Mouse (Mus musculus): ENCODE results near the gene Mib2. TPM values are rescaled to one million over a fixed set of nuclear protein-coding genes. Genes with fewer than 3 reads are reported as not detected.
"Not testable (repeated sequence)": the region's sequence is repeated elsewhere in the genome, so short reads cannot be mapped to it uniquely, and the experiment has no call there.

Gene Mib2
- polyA plus RNA-seq, 1 experiment from 2014 or later: 7.2 TPM

DNA sequence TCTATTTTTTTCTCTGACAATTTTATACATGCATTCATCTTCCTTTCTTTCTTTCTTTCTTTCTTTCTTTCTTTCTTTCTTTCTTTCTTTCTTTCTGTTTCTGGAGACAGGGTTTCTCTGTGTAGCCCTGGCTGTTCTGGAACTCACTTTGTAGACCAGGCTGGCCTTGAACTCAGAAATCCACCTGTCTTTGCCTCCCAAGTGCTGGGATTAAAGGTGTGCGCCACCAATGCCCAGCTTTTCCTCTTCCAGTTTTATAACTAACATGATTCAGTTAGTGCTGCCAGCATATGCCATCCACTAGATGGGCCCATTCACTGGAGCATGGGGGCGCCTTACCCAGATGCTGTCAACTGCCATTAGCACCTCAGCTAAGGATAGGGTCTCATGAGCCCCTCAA, 23.7 kb downstream of the Mib2 start, which contains the start of gene Gm10563:
Gm10563 (minus strand) TSS at position 101 of the 400 bp plus-strand sequence.
- not testable (repeated sequence) for H3K4me2 ChIP-seq; H3K27me3 ChIP-seq (replicated peaks); H3K4me3 ChIP-seq; H3K4me1 ChIP-seq; H3K27ac ChIP-seq; H3K9me3 ChIP-seq (replicated peaks); ATAC-seq; H3K9ac ChIP-seq
- H3K36me3 ChIP-seq: peaks cover 97% of the 10 kb centered on the region
- 86% methylated on average over 2 of the region's 2 CpGs for WGBS (ENCODE audit: insufficient replicate concordance)

DNA sequence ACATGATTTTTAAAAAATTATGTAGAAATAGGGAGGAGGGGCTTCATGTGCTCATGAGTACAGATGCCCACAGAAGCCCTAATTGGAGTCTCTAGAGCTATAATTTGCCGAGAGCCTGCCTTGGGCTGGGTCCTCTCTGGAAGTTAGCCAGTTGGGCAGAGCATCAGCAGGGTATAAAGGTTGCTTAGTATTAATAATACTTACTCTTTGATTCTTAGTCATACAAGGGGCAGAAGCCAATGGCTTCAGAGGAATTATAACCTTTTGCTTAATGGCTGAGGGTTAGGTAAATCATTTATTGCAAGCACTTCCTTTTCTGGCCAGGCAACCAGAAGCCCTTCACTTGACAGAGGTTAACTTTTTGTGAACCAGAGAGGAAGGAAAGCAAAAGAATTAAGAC, 25.5 kb downstream of the Mib2 start:
- H3K9me3 ChIP-seq (replicated peaks): no peaks in the 10 kb centered on the region
- H3K36me3 ChIP-seq: peaks cover 95% of the 10 kb centered on the region
- no peak for ATAC-seq

DNA sequence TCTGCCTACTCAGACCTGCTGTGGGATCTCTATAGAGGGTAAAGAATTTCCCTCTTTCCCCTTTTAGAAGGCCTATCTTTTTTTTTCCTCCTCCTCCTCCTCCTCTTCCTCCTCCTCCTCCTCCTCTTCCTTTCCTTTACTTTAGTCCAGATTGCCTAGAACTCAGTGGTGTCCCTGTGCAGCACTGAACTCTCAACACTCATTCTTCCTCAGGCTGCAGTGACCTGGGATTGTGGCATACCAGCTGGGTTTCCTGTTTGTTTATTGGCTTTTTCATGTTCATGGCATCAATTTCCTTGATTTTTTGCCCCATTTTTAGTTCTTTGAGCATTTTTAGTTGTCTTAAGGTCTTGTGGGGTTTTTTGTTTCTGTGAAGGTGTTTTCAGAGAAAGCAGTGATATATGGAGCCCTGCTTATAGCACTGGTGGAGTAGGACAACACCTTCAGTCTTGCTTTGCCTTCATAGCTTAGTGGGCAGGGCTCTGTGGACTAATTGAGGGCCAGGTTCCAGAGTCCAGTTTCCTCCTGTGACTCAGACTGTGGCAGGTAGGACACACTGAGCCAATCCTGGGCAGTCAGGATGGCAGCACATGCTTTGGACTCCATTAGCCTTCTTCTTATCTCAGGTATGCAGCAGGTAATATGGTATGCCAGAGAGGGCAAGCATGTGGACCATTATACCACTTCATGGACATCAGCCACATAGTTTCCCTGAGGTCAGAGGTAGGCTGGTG, 33.1 kb downstream of the Mib2 start:
- Histone ChIP-seq H3K9me3 (replicated peaks) (no peaks in the 10 kb centered on the region), H3K4me3 (no peak overlapping the region), H3K4me2 (no peak overlapping the region), H3K27me3 (replicated peaks) (no peaks in the 10 kb centered on the region), H3K36me3 (peaks cover 95% of the 10 kb centered on the region), H3K27ac (no peak overlapping the region), H3K9ac (no peak overlapping the region), H3K4me1 (no peaks in the 10 kb centered on the region)
- ATAC-seq: no peak

More for the DNA sequence above, 25.5 kb downstream of the Mib2 start:
- no peaks in the 10 kb centered on the region for H3K27me3 ChIP-seq (replicated peaks)
- no peaks in the 10 kb centered on the region for H3K4me1 ChIP-seq
- no peak overlapping the region for H3K27ac ChIP-seq
- no peak overlapping the region for H3K9ac ChIP-seq
- H3K4me3 ChIP-seq: no peak overlapping the region
- no peak overlapping the region for H3K4me2 ChIP-seq
- 80% methylated on average over 1 of the region's 1 CpGs for WGBS (ENCODE audit: insufficient replicate concordance)

DNA sequence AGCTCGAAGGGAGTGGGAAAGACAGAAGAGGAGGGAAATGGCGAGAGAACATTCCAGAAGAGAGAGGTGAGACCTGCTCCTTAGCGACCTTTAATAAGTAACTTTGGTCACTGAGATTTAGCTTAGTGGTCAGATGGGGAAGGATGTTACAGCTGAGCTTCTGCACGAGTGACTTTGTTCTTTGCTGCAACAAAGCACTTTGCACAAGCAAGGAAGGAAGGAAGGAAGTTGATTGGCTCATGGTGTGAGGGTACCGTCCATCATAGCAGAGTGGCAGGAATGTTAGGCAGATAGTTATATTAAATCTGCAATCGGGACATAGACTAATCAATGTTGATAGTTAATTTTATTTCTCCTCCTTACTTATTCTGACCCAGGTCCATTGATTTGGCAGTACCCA, 38.7 kb downstream of the Mib2 start:
- H3K36me3 ChIP-seq: peaks cover 84% of the 10 kb centered on the region
- H3K27me3 ChIP-seq (replicated peaks): no peaks in the 10 kb centered on the region
- H3K4me2 ChIP-seq: no peak overlapping the region
- H3K9me3 ChIP-seq (replicated peaks): no peaks in the 10 kb centered on the region
- ATAC-seq: no peak
- 68% methylated on average over 6 of the region's 6 CpGs for WGBS (ENCODE audit: insufficient replicate concordance)
- no peak overlapping the region for H3K27ac ChIP-seq
- no peak overlapping the region for H3K9ac ChIP-seq
- H3K4me3 ChIP-seq: no peak overlapping the region
- H3K4me1 ChIP-seq: peaks cover 4% of the 10 kb centered on the region; the same call in 1 of the 2 replicates

DNA sequence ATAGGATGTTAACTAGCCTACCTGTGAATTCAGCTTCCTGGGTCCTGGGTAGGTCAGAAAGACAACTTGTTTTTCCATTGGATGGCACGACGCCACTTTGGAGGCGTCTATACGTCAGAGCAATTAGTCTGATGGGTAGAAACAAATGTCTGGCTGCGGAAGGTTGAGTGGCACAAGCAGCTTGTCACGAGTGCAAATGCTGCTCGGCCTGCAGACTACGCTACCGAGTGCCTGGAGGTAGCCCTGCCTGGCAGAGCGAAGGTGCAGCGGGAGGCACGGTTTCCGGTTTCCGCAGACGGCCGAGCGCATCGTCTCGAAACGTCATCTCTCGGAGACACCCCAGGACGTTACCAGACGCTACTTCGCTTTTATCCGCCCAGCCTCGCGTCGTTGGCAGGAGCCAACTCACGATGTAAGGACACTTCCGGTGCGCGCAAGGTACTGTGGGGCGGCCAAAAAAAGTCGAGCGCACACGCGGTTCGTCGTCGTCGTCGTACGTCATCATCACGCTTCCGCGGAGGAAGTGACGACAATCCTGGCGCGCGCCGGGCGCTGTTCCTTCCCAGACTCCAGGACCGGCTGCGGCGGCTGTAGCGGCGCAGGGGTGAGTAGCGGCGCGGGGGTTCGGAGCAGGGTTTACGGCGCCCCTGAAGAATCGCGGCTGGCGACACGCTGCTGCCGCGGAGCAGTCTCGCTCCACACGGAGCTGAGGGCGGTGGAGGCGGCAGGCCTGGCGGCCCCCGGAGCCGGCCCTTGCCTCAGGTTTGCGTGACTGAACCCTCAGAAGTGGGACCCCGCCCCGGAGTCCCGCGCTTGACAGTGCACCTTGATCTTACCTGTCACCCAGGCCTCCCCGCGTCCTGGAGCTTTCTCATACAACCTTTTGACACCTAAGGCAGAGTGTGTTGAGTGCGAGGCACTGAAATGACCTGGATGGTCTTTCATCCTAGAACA, 44.4 kb downstream of the Mib2 start, which contains the start of gene Cdk11b:
Cdk11b (plus strand) TSS at position 517 of the 954 bp plus-strand sequence.
- H3K27me3 ChIP-seq (replicated peaks): no peaks in the 10 kb centered on the region
- H3K4me2 ChIP-seq: peak within 1 kb of the TSS; percentile 68
- H3K4me3 ChIP-seq: peak within 1 kb of the TSS; percentile 85
- peaks cover 14% of the 10 kb centered on the region for H3K4me1 ChIP-seq
- no peaks in the 10 kb centered on the region for H3K9me3 ChIP-seq (replicated peaks)
- peaks cover 58% of the 10 kb centered on the region for H3K36me3 ChIP-seq
- ATAC-seq: peak; percentile 100
- WGBS (ENCODE audit: insufficient replicate concordance): under 1% methylated on average over 84 of the region's 84 CpGs
- H3K9ac ChIP-seq: peak within 1 kb of the TSS; percentile 87
- H3K27ac ChIP-seq: peak within 1 kb of the TSS; percentile 95

DNA sequence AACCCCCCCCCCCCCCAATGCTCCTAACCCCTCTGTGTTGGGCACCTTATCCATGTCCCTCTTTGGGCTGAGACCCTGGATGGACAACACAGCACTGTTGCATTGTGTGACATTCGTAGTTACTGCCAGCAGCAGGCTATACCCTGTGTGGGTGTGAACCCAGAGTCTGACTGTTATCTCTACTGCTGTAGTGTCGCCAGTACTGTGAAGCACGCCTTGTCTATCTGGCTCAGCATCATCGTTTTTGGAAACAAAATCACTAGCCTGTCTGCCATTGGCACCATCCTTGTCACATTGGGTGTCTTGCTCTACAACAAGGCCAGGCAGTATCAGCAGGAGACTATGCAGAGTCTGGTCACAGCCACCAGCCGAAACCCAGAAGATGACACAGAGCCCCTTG, 50.7 kb downstream of the Mib2 start:
- peaks cover 85% of the 10 kb centered on the region for H3K36me3 ChIP-seq
- no peaks in the 10 kb centered on the region for H3K27me3 ChIP-seq (replicated peaks)
- peaks cover 11% of the 10 kb centered on the region for H3K4me1 ChIP-seq
- no peaks in the 10 kb centered on the region for H3K9me3 ChIP-seq (replicated peaks)
- H3K27ac ChIP-seq: no peak overlapping the region
- H3K4me3 ChIP-seq: no peak overlapping the region
- no peak overlapping the region for H3K4me2 ChIP-seq
- H3K9ac ChIP-seq: no peak overlapping the region
- 64% methylated on average over 5 of the region's 5 CpGs for WGBS (ENCODE audit: insufficient replicate concordance)
- ATAC-seq: peak; percentile 73; the same call in 1 of the 2 replicates

DNA sequence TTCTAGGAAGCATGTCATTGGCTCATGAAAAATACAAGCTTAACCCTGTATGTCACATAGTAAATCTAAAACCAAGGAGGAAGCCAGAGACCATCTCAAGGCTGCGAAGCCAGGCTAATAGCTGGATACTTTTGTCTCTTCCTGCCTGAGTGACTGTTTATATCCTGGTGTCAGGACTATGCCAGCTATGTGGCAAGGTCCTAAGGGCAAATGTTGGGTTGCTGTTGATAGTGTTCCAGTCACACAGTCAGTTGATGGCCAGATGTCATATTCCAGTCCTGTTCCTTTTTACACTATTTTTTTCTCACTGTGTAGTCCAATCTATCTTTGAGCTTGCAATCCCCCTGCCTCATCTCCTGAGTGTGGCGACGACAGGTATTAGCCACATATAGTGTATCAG, 55.7 kb downstream of the Mib2 start:
- no peak overlapping the region for H3K9ac ChIP-seq
- no peaks in the 10 kb centered on the region for H3K9me3 ChIP-seq (replicated peaks)
- 85% methylated on average over 3 of the region's 3 CpGs for WGBS (ENCODE audit: insufficient replicate concordance)
- peaks cover 84% of the 10 kb centered on the region for H3K36me3 ChIP-seq
- H3K27ac ChIP-seq: no peak overlapping the region
- no peak for ATAC-seq
- no peak overlapping the region for H3K4me3 ChIP-seq
- peaks cover 5% of the 10 kb centered on the region for H3K4me1 ChIP-seq
- H3K4me2 ChIP-seq: no peak overlapping the region
- no peaks in the 10 kb centered on the region for H3K27me3 ChIP-seq (replicated peaks)

DNA sequence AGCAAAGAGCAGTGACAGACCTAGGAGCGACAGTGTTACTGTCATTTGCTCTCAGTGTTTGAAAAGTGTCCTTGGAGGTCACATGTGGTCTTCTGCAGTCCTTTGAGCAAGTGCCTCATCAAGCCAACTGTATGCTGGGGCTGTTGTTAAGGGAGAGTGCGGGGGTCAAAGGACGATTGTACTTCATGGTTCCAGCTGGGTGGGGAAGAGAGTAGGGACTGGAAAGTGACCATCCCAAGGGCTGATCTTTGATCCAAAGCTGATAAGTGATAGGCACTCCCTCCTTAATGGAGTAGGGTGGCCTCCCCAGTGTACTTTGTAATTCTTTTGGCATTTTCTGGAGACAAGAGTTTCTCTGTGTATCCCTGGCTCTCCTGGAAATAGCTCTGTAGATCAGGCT, 57.1 kb downstream of the Mib2 start:
- Histone ChIP-seq H3K4me2 (no peak overlapping the region), H3K36me3 (peaks cover 70% of the 10 kb centered on the region), H3K27me3 (replicated peaks) (no peaks in the 10 kb centered on the region), H3K4me3 (no peak overlapping the region), H3K9ac (no peak overlapping the region), H3K9me3 (replicated peaks) (no peaks in the 10 kb centered on the region), H3K4me1 (no peaks in the 10 kb centered on the region), H3K27ac (no peak overlapping the region)
- ATAC-seq: no peak
- 75% methylated on average over 3 of the region's 3 CpGs for WGBS (ENCODE audit: insufficient replicate concordance)

DNA sequence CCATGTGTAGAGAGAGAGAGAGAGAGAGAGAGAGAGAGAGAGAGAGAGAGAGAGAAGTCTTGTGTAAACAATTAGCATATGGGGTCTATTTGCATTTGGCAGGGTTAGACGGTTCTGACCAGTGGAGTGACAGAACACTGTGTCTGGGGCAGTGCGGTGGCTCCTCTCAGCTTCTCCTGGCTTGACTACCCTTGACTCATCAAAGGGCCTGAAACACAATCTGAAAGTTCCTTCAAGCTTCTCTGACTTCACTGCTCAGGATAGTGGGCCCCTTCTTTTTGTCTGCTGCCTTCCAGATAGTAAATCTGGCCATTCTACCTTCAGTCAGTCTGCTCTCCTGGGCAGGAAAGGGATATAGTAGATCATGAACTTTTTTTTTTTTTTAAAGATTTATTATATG, 62.2 kb downstream of the Mib2 start:
- H3K27me3 ChIP-seq (replicated peaks): no peaks in the 10 kb centered on the region
- peaks cover 54% of the 10 kb centered on the region for H3K36me3 ChIP-seq
- H3K4me2 ChIP-seq: no peak overlapping the region
- 76% methylated on average over 2 of the region's 2 CpGs for WGBS (ENCODE audit: insufficient replicate concordance)
- H3K27ac ChIP-seq: no peak overlapping the region
- peaks cover 30% of the 10 kb centered on the region for H3K4me1 ChIP-seq
- H3K9me3 ChIP-seq (replicated peaks): no peaks in the 10 kb centered on the region
- H3K4me3 ChIP-seq: no peak overlapping the region
- ATAC-seq: no peak
- H3K9ac ChIP-seq: no peak overlapping the region

DNA sequence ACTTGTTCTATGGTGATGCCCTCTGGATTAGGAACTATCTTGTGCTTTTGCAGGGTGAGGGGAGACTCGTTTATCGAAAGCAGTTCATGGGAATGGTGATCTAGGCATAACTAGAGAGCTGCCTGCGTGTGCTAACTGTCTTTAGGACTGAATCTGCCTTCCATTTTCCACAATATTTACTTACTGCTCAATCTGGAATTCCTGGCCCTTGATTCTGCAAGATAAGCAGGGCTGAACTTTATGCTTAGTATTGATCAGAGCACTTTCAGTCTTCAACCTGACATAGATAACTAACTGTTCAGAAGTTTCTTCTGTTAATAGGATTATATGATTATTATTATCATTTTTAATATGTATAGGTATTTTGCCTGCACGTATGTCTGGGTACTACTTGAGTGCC, 63.9 kb downstream of the Mib2 start:
- ATAC-seq: no peak
- H3K4me2 ChIP-seq: no peak overlapping the region
- WGBS (ENCODE audit: insufficient replicate concordance): 74% methylated on average over 4 of the region's 4 CpGs
- no peak overlapping the region for H3K4me3 ChIP-seq
- H3K36me3 ChIP-seq: peaks cover 40% of the 10 kb centered on the region
- no peaks in the 10 kb centered on the region for H3K27me3 ChIP-seq (replicated peaks)
- H3K4me1 ChIP-seq: peaks cover 39% of the 10 kb centered on the region
- no peak overlapping the region for H3K27ac ChIP-seq
- H3K9me3 ChIP-seq (replicated peaks): no peaks in the 10 kb centered on the region
- no peak overlapping the region for H3K9ac ChIP-seq
